Mouse (Mus musculus): ENCODE measurements at regions not wholly inside any gene's neighbourhood (a gene's known extent, or its start where the extent isn't known, plus 50 kb on each side); places are given as distances from the start of the nearest gene placed in this dataset.

GRCm38 (mm10) chr3:40190024-40190423 is 341.1 kb upstream of the Intu start:
- TF ChIP-seq POLR2A (IDR thresholded peaks at IDR 0.05; ENCODE audit: low read depth, low read length) (no peak), CTCF (IDR thresholded peaks at IDR 0.05; ENCODE audit: borderline replicate concordance, insufficient read depth, low read length) (no peak)
- H3K4me1 ChIP-seq (ENCODE audit: control insufficient read depth, insufficient read depth, low read length): no peaks in the 10 kb centered on the region
- no peak overlapping the region for H3K27ac ChIP-seq (ENCODE audit: insufficient read depth, low read length)
- H3K4me3 ChIP-seq (ENCODE audit: insufficient read depth, low read length): no peak overlapping the region

- Histone ChIP-seq H3K4me3 (ENCODE audit: insufficient read depth, low read length) (no peak overlapping the region), H3K27ac (ENCODE audit: insufficient read depth, low read length) (no peak overlapping the region), H3K4me1 (ENCODE audit: control insufficient read depth, insufficient read depth, low read length) (no peaks in the 10 kb centered on the region)
- TF ChIP-seq POLR2A (IDR thresholded peaks at IDR 0.05; ENCODE audit: low read depth, low read length) (no peak), CTCF (IDR thresholded peaks at IDR 0.05; ENCODE audit: borderline replicate concordance, insufficient read depth, low read length) (no peak)
Observed at GRCm38 (mm10) chr3:40200174-40200573, 330.9 kb upstream of the Intu start.

- Histone ChIP-seq H3K27ac (ENCODE audit: insufficient read depth, low read length) (no peak overlapping the region), H3K4me3 (ENCODE audit: insufficient read depth, low read length) (no peak overlapping the region), H3K4me1 (ENCODE audit: control insufficient read depth, insufficient read depth, low read length) (no peaks in the 10 kb centered on the region)
- TF ChIP-seq POLR2A (IDR thresholded peaks at IDR 0.05; ENCODE audit: low read depth, low read length): no peak
- no peak for TF ChIP-seq CTCF (IDR thresholded peaks at IDR 0.05; ENCODE audit: borderline replicate concordance, insufficient read depth, low read length)
Observed at GRCm38 (mm10) chr3:40206326-40206725, 324.8 kb upstream of the Intu start.

GRCm38 (mm10) chr3:40211793-40212192 is 319.3 kb upstream of the Intu start:
- H3K4me1 ChIP-seq (ENCODE audit: control insufficient read depth, insufficient read depth, low read length): no peaks in the 10 kb centered on the region
- H3K27ac ChIP-seq (ENCODE audit: insufficient read depth, low read length): no peak overlapping the region
- TF ChIP-seq CTCF (IDR thresholded peaks at IDR 0.05; ENCODE audit: borderline replicate concordance, insufficient read depth, low read length) (no peak), POLR2A (IDR thresholded peaks at IDR 0.05; ENCODE audit: low read depth, low read length) (no peak)
- H3K4me3 ChIP-seq (ENCODE audit: insufficient read depth, low read length): no peak overlapping the region

- no peak for TF ChIP-seq CTCF (IDR thresholded peaks at IDR 0.05; ENCODE audit: borderline replicate concordance, insufficient read depth, low read length)
- TF ChIP-seq POLR2A (IDR thresholded peaks at IDR 0.05; ENCODE audit: low read depth, low read length): no peak
- Histone ChIP-seq H3K27ac (ENCODE audit: insufficient read depth, low read length) (no peak overlapping the region), H3K4me3 (ENCODE audit: insufficient read depth, low read length) (no peak overlapping the region), H3K4me1 (ENCODE audit: control insufficient read depth, insufficient read depth, low read length) (no peaks in the 10 kb centered on the region)
Observed at GRCm38 (mm10) chr3:40226772-40227171, 304.3 kb upstream of the Intu start.

GRCm38 (mm10) chr3:40243499-40244101 is 287.5 kb upstream of the Intu start:
- Histone ChIP-seq H3K27ac (ENCODE audit: insufficient read depth, low read length) (no peak overlapping the region), H3K4me3 (ENCODE audit: insufficient read depth, low read length) (no peak overlapping the region), H3K4me1 (ENCODE audit: control insufficient read depth, insufficient read depth, low read length) (no peaks in the 10 kb centered on the region)
- TF ChIP-seq POLR2A (IDR thresholded peaks at IDR 0.05; ENCODE audit: low read depth, low read length) (no peak), CTCF (IDR thresholded peaks at IDR 0.05; ENCODE audit: borderline replicate concordance, insufficient read depth, low read length) (no peak)

- no peak for TF ChIP-seq CTCF (IDR thresholded peaks at IDR 0.05; ENCODE audit: borderline replicate concordance, insufficient read depth, low read length)
- no peak for TF ChIP-seq POLR2A (IDR thresholded peaks at IDR 0.05; ENCODE audit: low read depth, low read length)
- H3K4me3 ChIP-seq (ENCODE audit: insufficient read depth, low read length): no peak overlapping the region
- H3K4me1 ChIP-seq (ENCODE audit: control insufficient read depth, insufficient read depth, low read length): no peaks in the 10 kb centered on the region
- H3K27ac ChIP-seq (ENCODE audit: insufficient read depth, low read length): no peak overlapping the region
Observed at GRCm38 (mm10) chr3:40254376-40254775, 276.7 kb upstream of the Intu start.

- Histone ChIP-seq H3K4me1 (ENCODE audit: control insufficient read depth, insufficient read depth, low read length) (no peaks in the 10 kb centered on the region), H3K27ac (ENCODE audit: insufficient read depth, low read length) (no peak overlapping the region), H3K4me3 (ENCODE audit: insufficient read depth, low read length) (no peak overlapping the region)
- TF ChIP-seq POLR2A (IDR thresholded peaks at IDR 0.05; ENCODE audit: low read depth, low read length): no peak
- no peak for TF ChIP-seq CTCF (IDR thresholded peaks at IDR 0.05; ENCODE audit: borderline replicate concordance, insufficient read depth, low read length)
Observed at GRCm38 (mm10) chr3:40262536-40262935, 268.6 kb upstream of the Intu start.

- no peak for TF ChIP-seq CTCF (IDR thresholded peaks at IDR 0.05; ENCODE audit: borderline replicate concordance, insufficient read depth, low read length)
- no peak for TF ChIP-seq POLR2A (IDR thresholded peaks at IDR 0.05; ENCODE audit: low read depth, low read length)
- Histone ChIP-seq H3K27ac (ENCODE audit: insufficient read depth, low read length) (no peak overlapping the region), H3K4me1 (ENCODE audit: control insufficient read depth, insufficient read depth, low read length) (no peaks in the 10 kb centered on the region), H3K4me3 (ENCODE audit: insufficient read depth, low read length) (no peak overlapping the region)
Observed at GRCm38 (mm10) chr3:40267514-40267913, 263.6 kb upstream of the Intu start.

- Histone ChIP-seq H3K4me3 (ENCODE audit: insufficient read depth, low read length) (no peak overlapping the region), H3K4me1 (ENCODE audit: control insufficient read depth, insufficient read depth, low read length) (no peaks in the 10 kb centered on the region), H3K27ac (ENCODE audit: insufficient read depth, low read length) (no peak overlapping the region)
- TF ChIP-seq CTCF (IDR thresholded peaks at IDR 0.05; ENCODE audit: borderline replicate concordance, insufficient read depth, low read length) (no peak), POLR2A (IDR thresholded peaks at IDR 0.05; ENCODE audit: low read depth, low read length) (no peak)
Observed at GRCm38 (mm10) chr3:40282926-40283325, 248.2 kb upstream of the Intu start.
